Mouse (Mus musculus) mesoderm, embryonic 11.5 days (tissue): ENCODE measurements around the gene Vps37d.

Source experiments
- DNase-seq: peaks from one replicate; pipeline ENCODE4 v3.0.0-alpha.2; 2012; ENCODE audit warnings: low read depth, low spot score

The Vps37d gene

GRCm38 (mm10) chr5:135029007-135029854, 48.8 kb downstream of the Vps37d start:
- no peak for DNase-seq

GRCm38 (mm10) chr5:135025899-135026298, 52.2 kb downstream of the Vps37d start:
- DNase-seq, result no peak

- peak; percentile 68 for DNase-seq
Observed at GRCm38 (mm10) chr5:135024665-135025224, 53.3 kb downstream of the Vps37d start.

DNA sequence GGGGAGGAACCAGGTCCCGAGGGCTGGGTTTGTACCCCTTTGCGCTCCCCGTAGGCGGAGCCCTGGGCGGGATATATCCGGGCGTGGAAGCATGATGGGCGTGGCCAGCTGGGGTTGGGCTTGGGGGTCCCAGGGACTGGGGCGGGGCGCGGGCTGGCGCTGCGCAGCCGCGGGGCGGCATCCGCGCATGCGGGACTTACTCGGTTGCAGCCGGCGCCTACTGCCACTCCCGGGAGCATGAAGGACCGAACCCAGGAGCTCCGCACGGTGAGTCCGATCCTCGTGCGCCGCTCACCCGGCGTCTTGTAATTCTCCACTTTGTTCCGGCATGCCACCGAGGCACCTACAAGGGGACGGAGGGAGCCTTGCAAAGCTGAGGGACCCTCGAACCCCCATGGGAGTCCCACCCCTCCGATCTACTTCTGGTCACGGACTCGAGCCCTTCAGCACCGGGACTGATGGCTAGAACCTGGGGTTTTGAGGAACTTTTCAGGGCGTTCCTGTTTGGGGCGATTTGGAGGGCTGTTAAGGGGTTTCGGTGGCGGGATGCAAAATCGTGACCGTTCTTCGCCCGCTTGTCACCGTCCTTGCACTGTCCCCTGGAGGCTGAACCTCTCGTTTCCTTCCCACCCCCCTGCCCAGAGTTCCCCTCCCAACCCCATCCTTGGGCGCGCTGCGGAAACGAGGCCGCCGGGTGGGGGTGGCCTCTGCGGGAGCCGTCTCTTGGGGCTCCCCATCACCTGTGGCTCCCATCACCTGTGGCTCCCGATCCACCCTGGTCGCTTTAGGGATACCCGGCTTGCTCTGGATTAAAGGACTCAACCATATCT, 54.5 kb downstream of the Vps37d start, which contains the start of gene Stx1a:
Gene Stx1a, plus strand, starts transcription at position 139 of the 830 bp plus-strand sequence.
- DNase-seq, result peak; percentile 93
